Mouse (Mus musculus) embryonic fibroblast, embryonic 13.5 days (primary cell): ENCODE measurements around the gene Helb.

Experiments used
- CTCF ChIP-seq: IDR thresholded peaks from 2 replicates; pipeline ENCODE4 v1.5.1; 2011; ENCODE audit warnings: mild to moderate bottlenecking, control low read depth, low read length, moderate library complexity, borderline replicate concordance; ENCODE audit not compliant: insufficient read depth
- POLR2A ChIP-seq: IDR thresholded peaks from 2 replicates; pipeline ENCODE4 v1.6.1; 2011; ENCODE audit warnings: low read depth, mild to moderate bottlenecking, control low read depth, low read length, moderate library complexity

DNA sequence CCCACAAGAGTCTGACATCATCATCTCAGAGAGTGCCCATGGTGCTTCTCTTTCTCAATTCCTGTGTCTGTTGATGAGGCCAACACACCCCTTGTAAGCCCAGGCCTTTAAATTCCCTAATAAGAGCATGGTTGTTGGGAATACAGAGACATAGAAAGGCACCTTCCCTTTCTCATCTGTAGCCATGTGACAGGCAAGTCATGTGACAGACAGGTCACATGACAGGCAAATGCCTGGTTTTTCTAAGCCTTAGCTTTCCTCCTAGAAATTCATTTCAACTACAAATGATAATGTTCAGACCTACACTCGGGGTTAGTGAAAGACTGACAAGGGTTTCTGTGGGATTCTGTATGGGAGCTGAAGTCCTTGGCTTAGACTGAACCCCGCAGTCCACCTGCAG is 41.1 kb upstream of the Helb start:
- no peak for TF ChIP-seq CTCF
- no peak for TF ChIP-seq POLR2A
